Mouse (Mus musculus): ENCODE measurements around the gene B4galnt1.
"Not testable (repeated sequence)": the region's sequence is repeated elsewhere in the genome, so short reads cannot be mapped to it uniquely, and the experiment has no call there.

The B4galnt1 gene

GRCm38 (mm10) chr10:127138328-127139141 lies 26.5 kb upstream of the B4galnt1 start:
- in situ Hi-C loops (cut with MboI; ENCODE audit: unreplicated experiment in 2 of 2): no loop called here

GRCm38 (mm10) chr10:127140971-127141370 lies 24.1 kb upstream of the B4galnt1 start:
- in situ Hi-C loops (cut with MboI; ENCODE audit: unreplicated experiment in 2 of 2): no loop called here

- in situ Hi-C loops (cut with MboI; ENCODE audit: unreplicated experiment in 2 of 2): no loop called here
These were observed 23.5 kb upstream of the B4galnt1 start for GRCm38 (mm10) chr10:127141500-127141899.

- in situ Hi-C loops (cut with MboI; ENCODE audit: unreplicated experiment in 2 of 2): no loop called here
These were observed 21.8 kb upstream of the B4galnt1 start for GRCm38 (mm10) chr10:127143228-127143627.

GRCm38 (mm10) chr10:127144536-127144935 lies 20.5 kb upstream of the B4galnt1 start:
- in situ Hi-C loops (cut with MboI; ENCODE audit: unreplicated experiment in 2 of 2): no loop called here

- in situ Hi-C loops (cut with MboI; ENCODE audit: unreplicated experiment in 2 of 2): no loop called here
These were observed 19.7 kb upstream of the B4galnt1 start for GRCm38 (mm10) chr10:127145303-127145702.

- in situ Hi-C loops (cut with MboI; ENCODE audit: unreplicated experiment in 2 of 2): no loop called here
These were observed 17.9 kb upstream of the B4galnt1 start for GRCm38 (mm10) chr10:127147135-127147534.

GRCm38 (mm10) chr10:127150471-127150872 lies 14.6 kb upstream of the B4galnt1 start:
- in situ Hi-C loops (cut with MboI; ENCODE audit: unreplicated experiment in 2 of 2): no loop called here

- in situ Hi-C loops (cut with MboI; ENCODE audit: unreplicated experiment in 2 of 2): not testable (repeated sequence)
These were observed 13.8 kb upstream of the B4galnt1 start for GRCm38 (mm10) chr10:127151233-127151632.

GRCm38 (mm10) chr10:127152556-127152955 lies 12.5 kb upstream of the B4galnt1 start:
- in situ Hi-C loops (cut with MboI; ENCODE audit: unreplicated experiment in 2 of 2): not testable (repeated sequence)

GRCm38 (mm10) chr10:127153323-127153722 lies 11.7 kb upstream of the B4galnt1 start:
- in situ Hi-C loops (cut with MboI; ENCODE audit: unreplicated experiment in 2 of 2): no loop called here

GRCm38 (mm10) chr10:127154241-127154640 lies 10.8 kb upstream of the B4galnt1 start:
- in situ Hi-C loops (cut with MboI; ENCODE audit: unreplicated experiment in 2 of 2): no loop called here

GRCm38 (mm10) chr10:127154652-127155051 lies 10.4 kb upstream of the B4galnt1 start:
- in situ Hi-C loops (cut with MboI; ENCODE audit: unreplicated experiment in 2 of 2): no loop called here

- in situ Hi-C loops (cut with MboI; ENCODE audit: unreplicated experiment in 2 of 2): no loop called here
These were observed 8.9 kb upstream of the B4galnt1 start for GRCm38 (mm10) chr10:127156089-127156488.

GRCm38 (mm10) chr10:127156511-127156910 lies 8.5 kb upstream of the B4galnt1 start:
- in situ Hi-C loops (cut with MboI; ENCODE audit: unreplicated experiment in 2 of 2): no loop called here

- in situ Hi-C loops (cut with MboI; ENCODE audit: unreplicated experiment in 2 of 2): no loop called here
These were observed 6.6 kb upstream of the B4galnt1 start for GRCm38 (mm10) chr10:127158471-127158870.

GRCm38 (mm10) chr10:127160081-127160480 lies 4.9 kb upstream of the B4galnt1 start:
- in situ Hi-C loops (cut with MboI; ENCODE audit: unreplicated experiment in 2 of 2): loop anchor here in 1 of 2 experiments (5.0 kb wide), 1 partner anchor 33 kb away; no protein-coding TSS in a partner anchor

- in situ Hi-C loops (cut with MboI; ENCODE audit: unreplicated experiment in 2 of 2): loop anchor here in 1 of 2 experiments (5.0 kb wide), 1 partner anchor 33 kb away; no protein-coding TSS in a partner anchor
These were observed 4.3 kb upstream of the B4galnt1 start for GRCm38 (mm10) chr10:127160728-127161127.

GRCm38 (mm10) chr10:127162771-127163261 lies 2.2 kb upstream of the B4galnt1 start:
- in situ Hi-C loops (cut with MboI; ENCODE audit: unreplicated experiment in 2 of 2): loop anchor here in 1 of 2 experiments (5.0 kb wide), 1 partner anchor 36 kb away; no protein-coding TSS in a partner anchor

- in situ Hi-C loops (cut with MboI; ENCODE audit: unreplicated experiment in 2 of 2): loop anchor here in 1 of 2 experiments (5.0 kb wide), 1 partner anchor 37 kb away; no protein-coding TSS in a partner anchor
These were observed 835 bp upstream of the B4galnt1 start for GRCm38 (mm10) chr10:127164190-127164589.

GRCm38 (mm10) chr10:127165354-127165653 lies 279 bp downstream of the B4galnt1 start:
- in situ Hi-C loops (cut with MboI; ENCODE audit: unreplicated experiment in 2 of 2): no loop called here

All from v-Abl transformed pro-B cells (cell line).